ENCODE assay signal across 8 mouse cellular contexts in the genomic region with DNA sequence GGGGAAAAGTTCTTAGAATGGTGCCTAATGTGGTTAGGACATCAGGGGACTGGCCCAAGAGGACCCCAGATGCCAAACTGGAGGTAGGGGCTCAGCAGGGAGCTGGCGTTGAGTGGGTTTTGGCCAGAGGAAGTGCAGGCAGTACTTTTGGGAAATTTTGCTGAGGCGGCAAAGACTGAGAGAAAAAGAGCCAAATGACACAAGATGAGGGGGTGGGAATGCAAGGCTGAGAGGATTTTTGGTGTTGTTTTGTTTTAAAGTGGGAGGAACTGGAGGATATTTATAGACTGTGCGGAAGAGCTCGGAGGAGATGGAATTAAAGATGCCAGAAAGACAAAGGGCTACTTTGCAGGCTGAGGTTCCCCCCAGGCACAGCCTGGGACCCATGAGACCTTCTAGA. TPM values are rescaled to one million over a fixed set of nuclear protein-coding genes. Genes with fewer than 3 reads are reported as not detected.
DNase-seq lines count a peak whose midpoint lies in the region; ATAC-seq and TF ChIP-seq lines count a peak whose summit lies in the region.
"Had no signal": no experiment of that assay in that cellular context is flagged by ENCODE, and none has a peak within 500 bp of the region (broad histone marks: within the 10 kb centered on the region; RNA-seq: fewer than 3 reads in every experiment).

No protein-coding gene starts in this region.

- H3K4me3 ChIP-seq in MEL (ENCODE audit: control insufficient read depth in 1 of 2, insufficient read depth in 1 of 2, low read depth in 2 of 2, low read length in 2 of 2): no peak overlapping the region
- H3K4me3 ChIP-seq in liver, embryonic 13.5 days (replicated peaks): no peak overlapping the region

- H3K36me3 ChIP-seq in MEL (ENCODE audit: control insufficient read depth in 1 of 2, insufficient read depth in 2 of 2, low read length in 2 of 2): peaks cover 8 to 20% of the 10 kb centered on the region in 2 experiments
- peaks cover 3% of the 10 kb centered on the region; the same call in 1 of the 2 replicates for H3K36me3 ChIP-seq in liver, embryonic 13.5 days

- TF ChIP-seq POLR2A in MEL (IDR thresholded peaks at IDR 0.05; ENCODE audit: control insufficient read depth in 1 of 2, insufficient read depth in 1 of 2, low read depth in 1 of 2, low read length in 2 of 2, poor library complexity in 1 of 2): no peak

- H3K27me3 ChIP-seq in MEL (ENCODE audit: control insufficient read depth in 1 of 2, insufficient read depth in 2 of 2, low read length in 2 of 2): no peaks in the 10 kb centered on the region
- H3K27me3 ChIP-seq in liver, embryonic 13.5 days: no peaks in the 10 kb centered on the region

- WGBS in liver, embryonic 13.5 days (ENCODE audit: insufficient replicate concordance): 58% methylated on average over 4 of the region's 4 CpGs

- H3K27ac ChIP-seq in MEL (ENCODE audit: control insufficient read depth, low read depth, low read length): no peak overlapping the region
- peak overlapping the region; percentile 59 for H3K27ac ChIP-seq in liver, embryonic 13.5 days

- 0 out of 2 replicates have a peak overlapping the region, but pooled peaks have one; percentile 8 for H3K4me2 ChIP-seq in liver, embryonic 13.5 days

- no peak for TF ChIP-seq RAD21 in MEL (IDR thresholded peaks at IDR 0.05; ENCODE audit: low read depth, low read length)

- no peak for TF ChIP-seq CTCF in MEL (IDR thresholded peaks at IDR 0.05 in 2 of 3, conservative IDR thresholded peaks at IDR 0.05 in 1 of 3; ENCODE audit: control insufficient read depth in 1 of 3, insufficient read depth in 1 of 3, low read depth in 2 of 3, low read length in 3 of 3, poor library complexity in 1 of 3, severe bottlenecking in 1 of 3)

- H3K9me3 ChIP-seq in MEL (replicated peaks; ENCODE audit: insufficient read depth, low read length): no peaks in the 10 kb centered on the region
- no peaks in the 10 kb centered on the region for H3K9me3 ChIP-seq in liver, embryonic 13.5 days (replicated peaks)

- TF ChIP-seq EP300 in MEL (IDR thresholded peaks at IDR 0.05; ENCODE audit: low read depth in 1 of 2, low read length in 2 of 2): no peak

- no peak for ATAC-seq in liver, embryonic 13.5 days (ENCODE audit: low read depth)
- no peak for ATAC-seq in frontal cortex, adult (ENCODE audit: low TSS enrichment)
- ATAC-seq: activated CD4-positive, CD25-positive, alpha-beta regulatory T cell, adult 4 months had no signal

- peak; percentile 27 for DNase-seq in kidney, adult 11 months
- no peak for DNase-seq in kidney, adult 8-10 months
- no peak for DNase-seq in MEL (ENCODE audit: low read depth, low spot score)
- peak; percentile 52 for DNase-seq in cerebellum, adult 9-11 months
- no peak for DNase-seq in liver, embryonic 13.5 days
- no peak for DNase-seq in spleen, adult 12 weeks (ENCODE audit: low spot score)

- H3K9ac ChIP-seq in MEL (ENCODE audit: control insufficient read depth, low read depth, low read length, poor library complexity, severe bottlenecking): no peak overlapping the region
- no peak overlapping the region for H3K9ac ChIP-seq in liver, embryonic 13.5 days

- peaks cover 3 to 17% of the 10 kb centered on the region in 2 experiments for H3K4me1 ChIP-seq in MEL (ENCODE audit: control insufficient read depth in 1 of 2, insufficient read depth in 2 of 2, low read length in 2 of 2)
- H3K4me1 ChIP-seq in liver, embryonic 13.5 days (replicated peaks): peaks cover 30% of the 10 kb centered on the region

- peaks cover 17% of the 10 kb centered on the region for H3K79me2 ChIP-seq in MEL (ENCODE audit: control insufficient read depth, insufficient read depth, low read length, poor library complexity)

TF ChIP-seq in MEL, 35 proteins besides CTCF, POLR2A, EP300 and RAD21:
- TF ChIP-seq MAFK (IDR thresholded peaks at IDR 0.05; ENCODE audit: borderline replicate concordance, low read depth, low read length): peak; percentile 79; the same call in 1 of the 2 replicates
- no peak for TF ChIP-seq MYB (IDR thresholded peaks at IDR 0.05; ENCODE audit: low read depth, low read length)

RNA-seq across cellular contexts. Expression of a gene that starts 1.4 kb away (rescaled TPM):
- total RNA-seq in MEL (2012; rRNA removed): 54.0 and 58.1 TPM in 2 replicates
- polyA plus RNA-seq in MEL (2012; ENCODE audit: insufficient read depth in 1 of 2, insufficient read length in 2 of 2, low read depth in 1 of 2, low replicate concordance in 2 of 2, missing spikeins in 1 of 2): 100 to 1,000 TPM in 1 of 2 experiments, 10 to 100 TPM in 1; 52.6 to 184 TPM
- 31.0 and 42.5 TPM in 2 replicates for polyA plus RNA-seq in liver, embryonic 13.5 days (2015; fragmentation: Nextera tagmentation; extraction: Ambion mirVana)

RNA-seq across cellular contexts. Expression of a gene that starts 1.5 kb away (rescaled TPM):
- 0.50 and 0.88 TPM in 2 replicates for total RNA-seq in MEL (2012; rRNA removed)
- 1 to 10 TPM in 1 of 2 experiments, not detected in 1; 1.0 TPM for polyA plus RNA-seq in MEL (2012; ENCODE audit: insufficient read depth in 1 of 2, insufficient read length in 2 of 2, low read depth in 1 of 2, low replicate concordance in 2 of 2, missing spikeins in 1 of 2)
- 0.64 and 0.97 TPM in 2 replicates for polyA plus RNA-seq in liver, embryonic 13.5 days (2015; fragmentation: Nextera tagmentation; extraction: Ambion mirVana)

RNA-seq across cellular contexts. Expression of a gene that starts 16.8 kb away (rescaled TPM):
- total RNA-seq in MEL (2012; rRNA removed): 5.9 and 9.7 TPM in 2 replicates
- polyA plus RNA-seq in MEL (2012; ENCODE audit: insufficient read depth in 1 of 2, insufficient read length in 2 of 2, low read depth in 1 of 2, low replicate concordance in 2 of 2, missing spikeins in 1 of 2): 10 to 100 TPM in 1 of 2 experiments, not detected in 1; 13.3 TPM
- 3.2 and 3.8 TPM in 2 replicates for polyA plus RNA-seq in liver, embryonic 13.5 days (2015; fragmentation: Nextera tagmentation; extraction: Ambion mirVana)

Comparison
In these comparisons a context has a peak if more than half of its experiments do, and no peak if none do; other contexts are left out.
1. DNase-seq: peak in kidney, adult 11 months (single experiment) and cerebellum, adult 9-11 months (single experiment); none in kidney, adult 8-10 months (0 of 2), MEL (single experiment), liver, embryonic 13.5 days (single experiment) and spleen, adult 12 weeks (single experiment).